Mouse (Mus musculus) forebrain, embryonic 11.5 days (tissue): ENCODE measurements around the gene Dip2a. TPM values are rescaled to one million over a fixed set of nuclear protein-coding genes. Genes with fewer than 3 reads are reported as not detected.

Experiments used
- ATAC-seq: fragments of 200-750 bp; cut with Nextera tagmentation; replicated peaks from 2 replicates; pipeline ENCODE4 v1.8.0; 2017; ENCODE audit warnings: moderate TSS enrichment; ENCODE audit not compliant: low FRiP score
- DNase-seq: peaks from one replicate; pipeline ENCODE4 v3.0.0-alpha.2; 2017; ENCODE audit warnings: low spot score
- H3K27ac ChIP-seq: fragments of 300-500 bp; sonication (generic); 2 replicates; pipeline ENCODE4 v1.5.1; 2014; ENCODE audit warnings: low read depth, low read length
- H3K27me3 ChIP-seq: fragments of 300-500 bp; sonication (generic); 2 replicates; pipeline ENCODE4 v1.6.1; 2014; ENCODE audit warnings: mild to moderate bottlenecking, low read length, mixed read lengths; ENCODE audit not compliant: control insufficient read depth, insufficient read depth
- H3K36me3 ChIP-seq: fragments of 300-500 bp; sonication (generic); 2 replicates; pipeline ENCODE4 v1.6.1; 2014; ENCODE audit warnings: mild to moderate bottlenecking, low read length, moderate library complexity, mixed read lengths; ENCODE audit not compliant: control insufficient read depth, insufficient read depth
- H3K4me1 ChIP-seq: fragments of 300-500 bp; sonication (generic); replicated peaks from 2 replicates; pipeline ENCODE4 v1.6.1; 2014; ENCODE audit warnings: low read length, mixed read lengths; ENCODE audit not compliant: control insufficient read depth, insufficient read depth
- H3K4me2 ChIP-seq: fragments of 300-500 bp; sonication (generic); 2 replicates; pipeline ENCODE4 v1.6.1; 2014; ENCODE audit warnings: low read depth, mild to moderate bottlenecking, low read length, moderate library complexity, mixed read lengths; ENCODE audit not compliant: severe bottlenecking
- H3K4me3 ChIP-seq: fragments of 300-500 bp; sonication (generic); 2 replicates; pipeline ENCODE4 v1.5.1; 2014; ENCODE audit warnings: low read depth, low read length
- H3K9ac ChIP-seq: fragments of 300-500 bp; sonication (generic); 2 replicates; pipeline ENCODE4 v1.6.1; 2014; ENCODE audit warnings: low read length
- H3K9me3 ChIP-seq: fragments of 300-500 bp; sonication (generic); 2 replicates; pipeline ENCODE4 v1.6.1; 2016; ENCODE audit warnings: low read length, mixed read lengths; ENCODE audit not compliant: control insufficient read depth
- WGBS: fragments of 180-500 bp; shearing (Covaris S2); extraction: QIAGEN DNeasy Blood & Tissue Kit; methylation state at CpG from one replicate; pipeline ENCODE4 v1.1.7; 2014; 5-methylcytosine and 5-hydroxymethylcytosine counted together
- polyA plus RNA-seq: library from polyadenylated mRNA; unstranded; fragments of >200 nt; fragmentation: Nextera tagmentation; extraction: Ambion mirVana; gene quantifications from 2 replicates; pipeline ENCODE4 v1.2.1, GENCODE M21; 2014

The Dip2a gene
- polyA plus RNA-seq, 1 experiment from 2014 or later: 4.7 TPM

DNA sequence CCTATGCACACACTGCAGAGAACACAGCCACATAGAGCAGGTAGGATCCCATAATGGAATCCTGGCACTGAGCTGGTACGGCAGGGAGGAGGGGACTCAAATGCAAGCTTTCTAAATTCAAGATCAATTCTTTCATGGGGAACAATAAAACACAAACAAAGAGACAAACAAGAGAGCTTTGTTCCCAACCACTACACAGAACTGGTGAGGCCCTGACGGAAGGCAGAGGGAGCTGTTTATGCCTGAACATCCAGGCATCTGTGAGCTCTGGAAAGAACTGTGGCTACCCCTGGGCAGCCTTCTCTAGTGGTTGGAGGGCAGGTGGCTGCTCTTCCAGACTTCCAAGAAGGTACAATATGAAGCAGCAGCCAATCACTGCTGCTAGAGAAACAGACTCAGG, 13.1 kb downstream of the Dip2a start:
- Histone ChIP-seq H3K9me3 (no peaks in the 10 kb centered on the region), H3K4me2 (no peak overlapping the region), H3K27ac (no peak overlapping the region), H3K4me1 (no peaks in the 10 kb centered on the region; the same call in 1 of the 2 replicates), H3K9ac (no peak overlapping the region), H3K27me3 (no peaks in the 10 kb centered on the region), H3K4me3 (no peak overlapping the region), H3K36me3 (no peaks in the 10 kb centered on the region)
- ATAC-seq (no peak), DNase-seq (no peak)
- 59% methylated on average over 2 of the region's 2 CpGs for WGBS

DNA sequence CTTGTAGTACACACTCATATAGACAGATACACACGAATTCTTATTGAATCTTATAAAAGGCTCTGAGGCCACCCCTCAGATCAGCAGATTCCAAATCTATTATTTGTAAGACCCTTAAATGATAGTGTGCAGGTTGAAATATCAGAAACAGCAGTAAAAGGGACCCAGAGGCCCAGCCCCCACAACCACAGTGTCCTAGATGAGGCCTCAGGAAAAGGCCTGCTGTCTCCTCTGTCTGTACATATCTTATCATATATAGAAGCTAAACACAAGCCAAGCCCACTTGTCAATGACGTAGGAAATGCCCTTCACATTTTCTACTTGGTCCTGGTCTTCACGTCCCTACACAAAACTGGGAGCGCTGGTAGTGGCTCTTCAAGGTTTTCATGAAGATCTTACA, 16.0 kb downstream of the Dip2a start:
- Histone ChIP-seq H3K27me3 (no peaks in the 10 kb centered on the region), H3K36me3 (no peaks in the 10 kb centered on the region), H3K4me2 (no peak overlapping the region), H3K4me1 (no peaks in the 10 kb centered on the region; the same call in 1 of the 2 replicates), H3K27ac (no peak overlapping the region), H3K4me3 (no peak overlapping the region), H3K9me3 (no peaks in the 10 kb centered on the region), H3K9ac (no peak overlapping the region)
- DNase-seq (no peak), ATAC-seq (no peak)
- WGBS: 95% methylated on average over 4 of the region's 4 CpGs

DNA sequence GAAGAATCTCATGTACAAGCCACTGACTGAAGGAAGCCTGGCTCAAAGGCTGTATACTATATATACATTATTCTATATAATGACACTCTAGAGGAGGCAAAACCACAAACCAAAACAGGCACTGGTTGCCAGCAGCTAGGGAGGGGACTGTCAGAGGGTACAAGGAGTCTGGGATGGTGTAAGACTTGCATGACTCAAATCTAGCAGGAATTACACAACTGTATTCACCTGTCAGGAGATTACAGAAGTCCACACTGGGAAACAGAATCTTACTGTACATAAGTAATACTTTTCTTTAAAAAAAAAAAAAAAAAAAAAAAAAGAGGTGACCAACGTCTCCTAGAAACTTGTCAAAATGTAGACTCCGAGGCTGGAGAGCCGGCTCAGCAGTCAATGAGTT, 16.5 kb downstream of the Dip2a start:
- H3K27ac ChIP-seq: no peak overlapping the region
- H3K9ac ChIP-seq: no peak overlapping the region
- no peaks in the 10 kb centered on the region for H3K36me3 ChIP-seq
- 91% methylated on average over 3 of the region's 3 CpGs for WGBS
- no peak overlapping the region for H3K4me2 ChIP-seq
- H3K9me3 ChIP-seq: no peaks in the 10 kb centered on the region
- no peak overlapping the region for H3K4me3 ChIP-seq
- no peaks in the 10 kb centered on the region; the same call in 1 of the 2 replicates for H3K4me1 ChIP-seq
- no peak for DNase-seq
- no peak for ATAC-seq
- no peaks in the 10 kb centered on the region for H3K27me3 ChIP-seq

DNA sequence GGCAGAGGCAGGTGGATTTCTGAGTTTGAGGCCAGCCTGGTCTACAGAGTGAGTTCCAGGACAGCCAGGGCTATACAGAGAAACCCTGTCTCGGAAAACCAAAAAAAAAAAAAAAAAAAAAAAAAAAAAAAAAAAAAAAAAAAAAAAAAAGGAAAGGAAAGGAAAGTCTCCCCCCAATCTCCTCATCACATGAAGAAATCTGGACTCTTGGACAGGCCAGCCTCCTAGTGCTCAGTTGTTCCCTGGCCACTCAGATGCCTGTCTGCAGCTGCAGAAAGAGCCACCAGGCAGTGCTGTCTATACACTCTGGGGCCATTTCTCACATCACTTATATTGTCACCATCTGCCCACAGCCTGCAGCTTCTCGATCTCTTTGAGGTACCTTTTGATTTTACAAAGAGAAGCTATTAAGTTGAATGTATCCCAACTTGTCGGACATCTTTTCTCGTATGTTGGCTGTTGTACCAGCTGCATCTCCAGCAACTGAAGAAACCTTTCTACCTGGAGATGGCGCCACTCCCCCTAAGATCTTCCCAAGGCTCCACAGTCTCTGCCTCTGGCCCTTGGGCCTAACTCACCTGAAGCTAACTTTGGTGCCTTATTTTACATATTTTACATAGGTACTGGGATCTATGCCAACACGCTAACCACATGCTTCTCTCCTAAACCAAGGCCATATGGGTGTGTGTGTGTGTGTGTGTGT, 18.6 kb downstream of the Dip2a start:
- ATAC-seq (no peak), DNase-seq (no peak)
- no peak overlapping the region for H3K4me3 ChIP-seq
- 78% methylated on average over 6 of the region's 6 CpGs for WGBS
- no peak overlapping the region for H3K27ac ChIP-seq
- no peaks in the 10 kb centered on the region for H3K36me3 ChIP-seq
- no peaks in the 10 kb centered on the region for H3K27me3 ChIP-seq
- H3K9ac ChIP-seq: no peak overlapping the region
- no peaks in the 10 kb centered on the region for H3K9me3 ChIP-seq
- H3K4me2 ChIP-seq: no peak overlapping the region
- no peaks in the 10 kb centered on the region for H3K4me1 ChIP-seq

DNA sequence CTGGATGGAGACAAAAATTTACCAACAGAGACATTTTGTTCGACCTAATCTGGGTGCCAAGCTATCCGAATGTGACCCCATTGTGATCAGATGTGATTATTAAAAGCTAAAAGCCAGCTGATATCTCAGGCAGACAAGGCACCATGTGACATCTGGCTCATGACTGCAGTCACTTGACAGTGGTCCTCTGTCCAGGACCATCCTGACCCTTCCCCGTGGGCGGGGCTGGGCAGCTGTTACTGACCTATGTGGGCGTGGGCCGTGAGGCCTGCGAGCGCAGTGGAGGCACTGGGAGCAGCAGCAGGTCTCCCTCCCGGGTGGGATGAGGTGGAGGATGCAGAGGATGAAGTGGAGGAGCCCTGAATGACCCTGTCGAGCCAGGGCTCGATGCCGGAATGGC, 27.5 kb downstream of the Dip2a start:
- Histone ChIP-seq H3K36me3 (peaks cover 3% of the 10 kb centered on the region), H3K4me3 (no peak overlapping the region), H3K9ac (no peak overlapping the region), H3K9me3 (no peaks in the 10 kb centered on the region), H3K27me3 (no peaks in the 10 kb centered on the region), H3K4me2 (no peak overlapping the region), H3K4me1 (no peaks in the 10 kb centered on the region), H3K27ac (no peak overlapping the region)
- no peak for DNase-seq
- 87% methylated on average over 12 of the region's 12 CpGs for WGBS
- no peak for ATAC-seq

DNA sequence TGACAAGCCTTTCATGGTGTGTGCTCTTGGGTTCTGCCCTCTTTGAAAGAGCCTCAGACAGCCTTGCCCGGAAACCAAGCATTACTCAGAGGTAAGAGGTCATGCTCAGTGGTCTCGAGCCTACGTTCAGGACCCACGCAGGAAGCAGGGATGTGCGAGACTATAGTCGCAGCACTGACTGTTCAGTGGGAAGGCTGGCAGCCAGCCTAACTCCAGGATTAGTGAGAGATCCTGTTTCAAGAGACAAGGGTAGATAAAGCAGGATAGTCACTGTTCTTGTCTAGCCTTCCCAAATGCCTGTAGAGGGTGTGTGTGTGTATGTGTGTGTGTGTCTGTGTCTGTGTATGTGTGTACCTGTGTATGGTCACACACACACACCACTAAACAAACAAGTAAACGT, 28.9 kb downstream of the Dip2a start:
- no peak overlapping the region for H3K4me2 ChIP-seq
- H3K9ac ChIP-seq: no peak overlapping the region
- no peak for DNase-seq
- H3K9me3 ChIP-seq: no peaks in the 10 kb centered on the region
- no peaks in the 10 kb centered on the region for H3K4me1 ChIP-seq
- no peaks in the 10 kb centered on the region for H3K27me3 ChIP-seq
- H3K36me3 ChIP-seq: peaks cover 3% of the 10 kb centered on the region
- H3K27ac ChIP-seq: no peak overlapping the region
- 88% methylated on average over 7 of the region's 7 CpGs for WGBS
- H3K4me3 ChIP-seq: no peak overlapping the region
- ATAC-seq: no peak

DNA sequence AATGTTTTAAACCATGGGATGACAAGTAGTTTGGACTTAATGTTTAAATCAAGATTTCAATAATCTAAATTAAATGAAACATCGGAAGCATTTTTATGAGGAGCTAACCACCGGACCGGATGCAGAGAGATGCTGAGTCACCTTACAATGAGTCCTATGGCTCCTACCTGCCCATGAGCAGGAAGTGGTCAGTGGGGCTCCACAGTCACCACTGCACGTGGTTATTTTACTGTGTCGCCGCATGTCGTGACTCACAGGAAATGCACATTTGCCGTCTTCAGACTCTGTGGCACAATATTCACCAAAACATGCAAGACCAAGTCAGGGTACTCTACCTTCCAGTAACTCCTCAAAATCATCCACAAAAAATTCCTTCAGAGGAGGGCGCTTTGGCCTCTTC, 38.4 kb downstream of the Dip2a start:
- H3K27ac ChIP-seq: no peak overlapping the region
- H3K9ac ChIP-seq: no peak overlapping the region
- H3K4me1 ChIP-seq: no peaks in the 10 kb centered on the region
- DNase-seq (no peak), ATAC-seq (no peak)
- no peaks in the 10 kb centered on the region for H3K9me3 ChIP-seq
- H3K4me2 ChIP-seq: no peak overlapping the region
- no peaks in the 10 kb centered on the region for H3K27me3 ChIP-seq
- WGBS: 92% methylated on average over 9 of the region's 9 CpGs
- H3K4me3 ChIP-seq: no peak overlapping the region
- peaks cover 3% of the 10 kb centered on the region; the same call in 1 of the 2 replicates for H3K36me3 ChIP-seq

DNA sequence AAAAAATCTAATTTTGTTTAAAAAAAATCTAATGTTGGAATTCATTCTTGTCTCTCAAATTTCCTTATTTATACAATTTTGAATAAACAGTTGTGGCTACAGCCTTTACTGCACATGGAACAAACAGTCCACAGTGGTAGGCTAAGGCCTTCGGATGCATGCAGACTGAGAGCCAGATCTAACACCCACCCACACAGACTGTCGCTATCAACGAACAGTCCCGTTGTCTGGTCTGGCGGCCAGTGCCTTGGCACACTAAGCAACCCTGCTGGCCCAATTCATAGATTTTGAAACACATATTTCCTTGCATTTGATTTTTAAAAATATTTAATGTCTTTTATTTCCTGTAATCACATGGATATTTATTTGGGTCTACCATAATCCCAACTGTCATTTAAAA, 45.0 kb downstream of the Dip2a start:
- H3K9ac ChIP-seq: no peak overlapping the region
- WGBS: 94% methylated on average over 5 of the region's 5 CpGs
- peaks cover 3% of the 10 kb centered on the region; the same call in 1 of the 2 replicates for H3K36me3 ChIP-seq
- no peaks in the 10 kb centered on the region for H3K4me1 ChIP-seq
- no peaks in the 10 kb centered on the region for H3K9me3 ChIP-seq
- H3K27me3 ChIP-seq: no peaks in the 10 kb centered on the region
- H3K4me3 ChIP-seq: no peak overlapping the region
- H3K4me2 ChIP-seq: no peak overlapping the region
- DNase-seq (no peak), ATAC-seq (no peak)
- H3K27ac ChIP-seq: no peak overlapping the region

DNA sequence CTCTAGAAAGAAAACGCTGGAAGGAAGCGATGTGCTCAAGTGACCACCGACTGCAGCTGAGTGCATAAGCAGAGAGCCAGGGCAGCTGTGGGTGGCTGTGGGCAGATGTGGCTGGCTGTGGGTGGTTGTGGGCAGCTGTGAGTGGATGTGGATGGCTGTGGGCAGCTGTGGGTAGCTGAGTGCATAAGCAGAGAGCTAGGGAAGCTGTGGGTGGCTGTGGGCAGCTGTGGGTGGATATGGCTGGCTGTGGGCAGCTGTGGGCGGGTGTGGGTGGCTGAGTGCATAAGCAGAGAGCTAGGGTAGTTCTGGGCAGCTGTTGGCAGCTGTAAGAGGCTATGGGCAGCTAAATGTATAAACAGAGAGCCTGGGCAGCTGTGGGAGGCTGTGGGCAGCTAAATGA, 51.9 kb downstream of the Dip2a start:
- H3K4me3 ChIP-seq: no peak overlapping the region
- 92% methylated on average over 4 of the region's 4 CpGs for WGBS
- H3K4me2 ChIP-seq: no peak overlapping the region
- H3K27ac ChIP-seq: no peak overlapping the region
- ATAC-seq: no peak
- no peaks in the 10 kb centered on the region for H3K9me3 ChIP-seq
- no peak for DNase-seq
- H3K4me1 ChIP-seq: no peaks in the 10 kb centered on the region
- no peaks in the 10 kb centered on the region for H3K27me3 ChIP-seq
- H3K9ac ChIP-seq: no peak overlapping the region
- no peaks in the 10 kb centered on the region; the same call in 1 of the 2 replicates for H3K36me3 ChIP-seq
